Mouse (Mus musculus) liver, adult 2 months (tissue): Measurements from ENCODE around the gene Abhd10.

ENCODE experiments used
- CTCF ChIP-seq: fragments of 200-500 bp; IDR thresholded peaks from 2 replicates; pipeline ENCODE4 v1.5.1; 2011; ENCODE audit warnings: low read depth, low read length, control low read depth
- POLR2A ChIP-seq: fragments of 200-500 bp; IDR thresholded peaks from 2 replicates; pipeline ENCODE4 v1.6.1; 2011; ENCODE audit warnings: low read length, control low read depth; ENCODE audit not compliant: insufficient read depth; ENCODE audit errors: extremely low read depth

- no peak for TF ChIP-seq CTCF
- no peak for TF ChIP-seq POLR2A
Measured at GRCm38 (mm10) chr16:45695445-45696160, 47.2 kb downstream of the Abhd10 start.
